Mouse (Mus musculus) neural tube, embryonic 15.5 days (tissue): ENCODE data around the gene Rpl32. TPM values are rescaled to one million over a fixed set of nuclear protein-coding genes. Genes with fewer than 3 reads are reported as not detected.
A peak's percentile ranks its signal among the peaks of the same experiment; 100 is the strongest.
"Not testable (repeated sequence)": the region's sequence is repeated elsewhere in the genome, so short reads cannot be mapped to it uniquely, and the experiment has no call there.

Experiments used
- ATAC-seq: fragments of 200-750 bp; cut with Nextera tagmentation; 2 replicates; pipeline ENCODE4 v1.8.0; 2017; ENCODE audit warnings: mild to moderate bottlenecking, moderate TSS enrichment, moderate library complexity; ENCODE audit not compliant: low FRiP score
- H3K27ac ChIP-seq: fragments of 300-500 bp; sonication (generic); replicated peaks from 2 replicates; pipeline ENCODE4 v1.5.1; 2015; ENCODE audit warnings: mild to moderate bottlenecking, inconsistent platforms
- H3K27me3 ChIP-seq: fragments of 300-500 bp; sonication (generic); replicated peaks from 2 replicates; pipeline ENCODE4 v1.6.1; 2015; ENCODE audit warnings: inconsistent platforms
- H3K36me3 ChIP-seq: fragments of 300-500 bp; sonication (generic); 2 replicates; pipeline ENCODE4 v1.6.1; 2015; ENCODE audit warnings: inconsistent platforms
- H3K4me1 ChIP-seq: fragments of 300-500 bp; sonication (generic); 2 replicates; pipeline ENCODE4 v1.6.1; 2015; ENCODE audit warnings: inconsistent platforms
- H3K4me2 ChIP-seq: fragments of 300-500 bp; sonication (generic); 2 replicates; pipeline ENCODE4 v1.6.1; 2015; ENCODE audit warnings: inconsistent platforms, mild to moderate bottlenecking, moderate library complexity
- H3K4me3 ChIP-seq: fragments of 300-500 bp; sonication (generic); replicated peaks from 2 replicates; pipeline ENCODE4 v1.5.1; 2015; ENCODE audit warnings: mild to moderate bottlenecking, inconsistent platforms
- H3K9ac ChIP-seq: fragments of 300-500 bp; sonication (generic); replicated peaks from 2 replicates; pipeline ENCODE4 v1.6.1; 2015; ENCODE audit warnings: mild to moderate bottlenecking, inconsistent platforms
- H3K9me3 ChIP-seq: fragments of 300-500 bp; sonication (generic); replicated peaks from 2 replicates; pipeline ENCODE4 v1.6.1; 2016; ENCODE audit warnings: inconsistent platforms
- WGBS: fragments of 180-500 bp; shearing (Covaris S2); methylation state at CpG from one replicate; pipeline ENCODE4 v1.1.7; 2015; ENCODE audit warnings: mixed read lengths; 5-methylcytosine and 5-hydroxymethylcytosine counted together
- polyA plus RNA-seq: library from polyadenylated mRNA; unstranded; fragments of >200 nt; fragmentation: Nextera tagmentation; extraction: Ambion mirVana; gene quantifications from 2 replicates; pipeline ENCODE4 v1.2.1, GENCODE M21; 2015

Rpl32 gene
- polyA plus RNA-seq, 1 experiment from 2014 or later = 1,019 TPM

DNA sequence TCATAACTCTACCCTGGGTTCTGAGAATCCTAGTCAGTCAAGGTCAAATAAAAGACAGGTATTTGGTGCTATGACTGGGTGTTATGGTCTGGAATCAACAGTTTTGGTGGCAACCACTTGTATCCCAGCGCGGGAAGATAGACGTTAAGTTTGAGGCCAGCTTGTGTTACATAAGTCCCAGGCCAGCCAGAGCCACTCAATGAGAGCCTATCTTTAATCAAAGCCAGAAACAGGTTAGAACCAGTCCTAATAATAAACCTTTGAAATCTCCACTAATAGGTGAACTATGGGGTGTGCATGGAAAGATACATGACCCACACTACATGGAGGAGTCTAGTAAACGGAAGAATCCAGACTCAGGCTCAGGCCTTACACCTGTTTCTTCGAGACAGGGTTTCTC, 30.2 kb upstream of the Rpl32 start:
- no peaks in the 10 kb centered on the region for H3K9me3 ChIP-seq
- WGBS = 72% methylated on average over 5 of the region's 5 CpGs
- H3K4me1 ChIP-seq = peaks cover 20% of the 10 kb centered on the region
- H3K4me2 ChIP-seq = peak overlapping the region; percentile 80
- peak; percentile 30; the same call in 1 of the 2 replicates for ATAC-seq
- H3K4me3 ChIP-seq = peak overlapping the region; percentile 42
- H3K36me3 ChIP-seq = peaks cover 4% of the 10 kb centered on the region
- H3K27me3 ChIP-seq = no peaks in the 10 kb centered on the region
- no peak overlapping the region for H3K9ac ChIP-seq
- H3K27ac ChIP-seq = no peak overlapping the region

DNA sequence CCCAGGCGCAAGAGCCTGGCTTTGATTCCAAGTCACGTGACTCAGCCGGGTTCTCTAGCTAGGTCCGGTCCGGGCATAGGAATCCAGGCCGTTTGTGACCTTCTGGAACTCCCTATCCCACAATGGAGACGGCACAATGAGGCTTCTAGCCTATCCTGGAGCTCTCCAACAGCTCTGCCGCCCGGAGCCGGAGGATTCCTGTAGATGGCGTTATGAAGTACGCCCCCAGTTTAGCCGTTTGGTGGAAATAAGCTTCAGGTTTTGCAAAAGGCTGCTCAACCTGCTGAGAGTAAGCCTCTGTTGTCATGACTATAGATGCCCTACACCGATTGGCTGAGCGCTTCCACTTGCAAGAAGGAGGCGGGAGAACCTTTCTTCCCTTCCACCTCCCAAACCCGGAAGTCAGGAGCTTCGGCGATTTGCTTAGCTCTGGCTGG, 29.6 kb upstream of the Rpl32 start, which contains the start of gene Efcab12:
TSS of gene Efcab12 (minus strand) at position 252 of the 437 bp plus-strand sequence.
- Histone ChIP-seq H3K27me3 (no peaks in the 10 kb centered on the region), H3K27ac (peak within 1 kb of the TSS; percentile 60; the same call in 1 of the 2 replicates), H3K36me3 (no peaks in the 10 kb centered on the region), H3K4me2 (peak within 1 kb of the TSS; percentile 80), H3K9me3 (no peaks in the 10 kb centered on the region), H3K4me3 (peak within 1 kb of the TSS; percentile 42), H3K9ac (peak within 1 kb of the TSS; percentile 39), H3K4me1 (peaks cover 20% of the 10 kb centered on the region)
- WGBS = 2% methylated on average over 19 of the region's 19 CpGs
- peak; percentile 97 for ATAC-seq

DNA sequence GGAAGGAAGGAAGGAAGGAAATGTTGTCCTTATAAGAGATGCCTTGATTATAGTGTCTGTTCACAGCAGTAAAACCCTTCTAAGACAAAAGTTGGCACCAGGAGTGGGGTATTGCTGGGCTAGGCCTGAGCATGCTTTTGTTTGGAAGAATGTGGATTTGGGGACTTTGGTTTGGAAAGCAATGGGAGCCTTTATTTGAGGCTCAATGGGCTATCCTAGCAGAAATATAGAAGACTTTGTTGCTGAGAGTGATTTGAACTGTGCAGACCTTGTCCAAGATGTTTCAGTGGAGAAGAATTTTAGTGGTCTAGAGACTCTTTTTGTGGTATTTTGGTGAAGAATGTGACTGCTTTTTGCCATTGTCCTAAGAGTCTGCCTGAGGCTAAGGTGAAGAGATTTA, 25.3 kb upstream of the Rpl32 start:
- peaks cover 19% of the 10 kb centered on the region for H3K4me1 ChIP-seq
- no peaks in the 10 kb centered on the region for H3K36me3 ChIP-seq
- no peaks in the 10 kb centered on the region for H3K27me3 ChIP-seq
- no peak for ATAC-seq
- no peak overlapping the region for H3K4me2 ChIP-seq
- no peak overlapping the region for H3K9ac ChIP-seq
- H3K9me3 ChIP-seq = no peaks in the 10 kb centered on the region
- H3K27ac ChIP-seq = no peak overlapping the region
- no peak overlapping the region for H3K4me3 ChIP-seq

DNA sequence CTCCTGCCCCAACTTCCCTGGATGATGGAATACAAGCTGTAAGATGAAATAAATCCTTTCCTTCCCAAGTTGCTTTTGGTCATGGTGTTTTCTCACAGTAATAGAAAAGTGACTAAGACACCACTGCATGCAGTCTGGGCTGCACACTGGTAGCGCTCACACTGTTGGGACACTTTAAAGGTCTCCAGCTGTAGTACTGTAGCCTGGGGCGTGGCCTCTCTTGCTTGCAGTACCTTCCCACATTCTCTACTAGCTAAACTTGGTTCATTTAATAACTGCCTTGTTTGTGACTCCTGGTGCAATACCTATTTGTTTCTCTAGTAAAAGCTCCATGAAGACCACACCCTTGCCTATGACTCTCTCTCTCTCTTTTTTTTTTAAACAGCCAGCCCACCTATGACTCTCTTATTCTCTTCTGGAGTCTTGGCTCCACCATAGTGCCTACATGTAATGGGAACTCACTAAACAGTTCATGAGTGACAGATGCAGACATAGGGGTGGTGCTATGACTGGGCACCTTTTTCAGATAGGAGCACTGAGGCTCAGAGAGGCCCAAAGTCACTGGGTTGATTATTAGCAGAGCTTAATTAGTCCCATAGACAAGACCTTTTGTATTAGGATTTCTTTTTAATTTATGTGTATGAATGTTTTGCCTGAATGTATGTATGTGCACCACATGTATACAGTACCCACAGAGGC, 23.8 kb upstream of the Rpl32 start:
- no peak overlapping the region for H3K4me3 ChIP-seq
- ATAC-seq = no peak
- no peaks in the 10 kb centered on the region for H3K36me3 ChIP-seq
- no peaks in the 10 kb centered on the region for H3K27me3 ChIP-seq
- H3K27ac ChIP-seq = no peak overlapping the region
- H3K9ac ChIP-seq = no peak overlapping the region
- no peaks in the 10 kb centered on the region for H3K9me3 ChIP-seq
- H3K4me1 ChIP-seq = peaks cover 3% of the 10 kb centered on the region
- H3K4me2 ChIP-seq = no peak overlapping the region
- 94% methylated on average over 2 of the region's 2 CpGs for WGBS

DNA sequence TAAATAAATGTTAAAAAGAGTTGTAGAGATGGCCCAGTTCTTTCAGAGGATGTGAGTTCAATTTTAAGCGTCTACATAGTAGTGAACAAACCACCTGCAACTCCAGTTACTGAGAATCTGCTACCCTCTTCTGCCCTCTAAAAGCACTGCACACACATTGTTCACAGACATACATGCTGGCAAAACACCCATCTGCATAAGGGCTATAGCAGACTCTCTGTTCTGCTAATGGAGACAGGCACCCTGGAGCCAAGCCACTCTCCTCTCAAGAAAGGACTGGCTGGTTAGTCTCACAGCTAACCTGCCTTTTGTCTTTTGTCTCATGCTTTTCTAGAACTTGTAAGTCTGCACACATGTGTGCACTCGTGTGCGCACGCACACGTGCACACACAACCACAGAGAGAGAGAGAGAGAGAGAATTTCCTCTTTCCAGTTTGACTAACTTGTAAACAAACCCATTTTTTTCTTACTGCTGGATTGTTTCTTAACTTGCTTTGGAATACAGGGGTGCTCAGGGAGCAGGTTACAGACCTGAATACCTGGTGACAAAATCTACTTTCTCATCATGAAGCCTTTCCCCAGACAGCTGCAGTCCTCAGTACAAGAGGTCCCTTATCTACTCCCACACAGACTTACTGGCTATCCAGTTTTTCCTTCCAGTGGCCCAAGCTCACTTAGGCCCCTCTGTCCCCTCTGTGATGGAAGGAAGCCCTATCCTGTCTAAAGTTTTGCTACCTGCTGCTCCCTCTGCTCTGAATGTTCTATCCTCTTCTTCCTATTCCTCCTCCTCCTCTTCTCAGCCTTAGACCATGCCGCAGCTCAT, 22.4 kb upstream of the Rpl32 start:
- WGBS = 89% methylated on average over 6 of the region's 6 CpGs
- no peak overlapping the region for H3K9ac ChIP-seq
- H3K9me3 ChIP-seq = no peaks in the 10 kb centered on the region
- H3K36me3 ChIP-seq = no peaks in the 10 kb centered on the region
- no peaks in the 10 kb centered on the region for H3K4me1 ChIP-seq
- H3K4me3 ChIP-seq = no peak overlapping the region
- H3K4me2 ChIP-seq = no peak overlapping the region
- H3K27me3 ChIP-seq = no peaks in the 10 kb centered on the region
- ATAC-seq = no peak
- H3K27ac ChIP-seq = no peak overlapping the region

DNA sequence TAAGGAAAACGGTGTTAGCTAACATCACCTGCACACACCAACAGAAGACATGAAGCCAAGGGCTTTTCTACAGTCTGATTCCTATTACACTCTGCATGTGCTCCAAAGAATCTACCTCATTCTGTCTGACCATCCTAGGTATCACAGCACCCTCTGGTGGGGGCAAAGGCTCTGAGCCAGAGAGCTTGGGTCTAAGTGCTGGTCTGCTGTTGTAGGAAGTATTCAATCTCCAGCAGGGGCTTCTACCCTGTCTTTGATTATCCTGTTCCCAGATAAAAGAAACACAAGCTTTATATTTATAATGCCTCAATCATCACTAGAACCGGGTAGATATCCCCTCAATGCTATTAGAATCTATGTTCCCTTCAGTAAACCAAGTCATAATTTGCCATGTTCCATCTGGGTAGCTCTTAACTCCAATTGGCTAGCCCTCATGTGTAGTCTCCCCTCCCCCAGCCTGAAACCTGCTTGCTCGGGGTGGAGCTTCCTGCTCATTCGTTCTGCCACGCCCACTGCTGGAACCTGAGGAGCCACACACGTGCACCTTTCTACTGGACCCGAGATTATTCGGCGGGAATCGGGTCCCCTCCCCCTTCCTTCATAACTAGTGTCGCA, 15.4 kb upstream of the Rpl32 start:
- not testable (repeated sequence) for H3K27me3 ChIP-seq, H3K9me3 ChIP-seq, H3K36me3 ChIP-seq, H3K4me1 ChIP-seq, H3K27ac ChIP-seq, H3K9ac ChIP-seq
- 2% methylated on average over 5 of the region's 11 CpGs for whole genome bisulfite sequencing
- H3K4me3 ChIP-seq = peak overlapping the region; percentile 25
- H3K4me2 ChIP-seq = peak overlapping the region; percentile 45
- ATAC-seq = peak; percentile 75

DNA sequence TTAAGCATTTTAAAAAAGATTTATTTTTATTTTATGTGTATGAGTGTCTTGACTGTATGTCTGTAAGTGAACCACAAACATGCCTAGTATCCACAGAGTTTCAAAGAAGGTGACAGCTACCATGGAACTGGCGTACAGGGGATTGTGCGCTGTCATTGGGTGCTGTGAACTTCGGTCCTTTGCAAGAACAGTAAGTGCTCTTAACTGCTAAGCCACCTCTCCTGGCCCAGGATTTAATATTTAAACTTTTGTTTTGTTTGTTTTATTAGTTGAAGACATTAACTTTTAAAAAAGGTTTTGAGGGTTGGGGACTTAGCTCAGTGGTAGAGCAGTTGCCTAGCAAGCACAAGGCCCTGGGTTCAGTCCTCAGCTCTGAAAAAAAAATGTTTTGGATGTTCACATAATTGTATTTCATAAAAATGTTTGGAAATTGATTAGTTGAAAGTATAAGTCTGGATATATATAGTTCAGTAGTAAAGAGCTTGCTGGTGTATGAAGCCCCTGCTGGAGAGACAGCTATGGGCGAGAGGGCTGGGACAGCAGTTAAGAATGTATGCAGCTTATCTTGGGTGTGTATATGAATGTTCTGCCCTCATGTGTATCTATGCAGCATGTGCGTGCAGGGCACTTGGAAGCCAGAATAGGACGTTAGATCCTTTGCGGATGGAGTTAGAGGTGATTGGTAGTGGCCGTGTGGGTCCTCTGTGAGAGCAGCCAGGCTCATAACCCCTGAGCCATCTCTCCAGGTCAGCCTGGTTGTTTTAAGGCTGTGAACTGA, 12.9 kb upstream of the Rpl32 start:
- ATAC-seq = no peak

DNA sequence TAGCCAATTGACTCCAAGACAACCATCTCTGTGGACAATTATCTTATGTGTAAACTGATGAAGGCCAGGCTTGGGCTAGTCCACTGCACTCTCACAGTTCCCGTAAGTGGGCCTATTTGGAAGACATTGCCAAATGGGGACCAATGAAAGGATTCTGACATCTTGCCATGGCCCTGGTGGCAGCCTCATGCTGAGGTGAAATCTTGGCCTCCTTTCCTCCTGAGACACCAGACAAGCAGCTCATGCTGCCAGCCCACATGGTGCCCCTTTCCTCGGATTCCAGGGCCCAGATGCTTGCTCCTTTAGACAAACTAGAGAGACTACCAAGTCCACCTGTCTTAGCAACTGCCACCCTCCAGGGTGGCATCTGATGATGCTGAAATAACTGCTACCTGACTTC, 9.6 kb upstream of the Rpl32 start:
- no peak for ATAC-seq
- no peak overlapping the region for H3K9ac ChIP-seq
- 73% methylated on average over 2 of the region's 2 CpGs for WGBS

More for the DNA sequence above, 12.9 kb upstream of the Rpl32 start:
- H3K27ac ChIP-seq = no peak overlapping the region
- H3K36me3 ChIP-seq = no peaks in the 10 kb centered on the region
- H3K4me3 ChIP-seq = no peak overlapping the region
- H3K27me3 ChIP-seq = no peaks in the 10 kb centered on the region
- no peak overlapping the region for H3K4me2 ChIP-seq
- H3K9ac ChIP-seq = no peak overlapping the region
- no peaks in the 10 kb centered on the region for H3K4me1 ChIP-seq
- WGBS = 88% methylated on average over 8 of the region's 8 CpGs
- H3K9me3 ChIP-seq = no peaks in the 10 kb centered on the region

DNA sequence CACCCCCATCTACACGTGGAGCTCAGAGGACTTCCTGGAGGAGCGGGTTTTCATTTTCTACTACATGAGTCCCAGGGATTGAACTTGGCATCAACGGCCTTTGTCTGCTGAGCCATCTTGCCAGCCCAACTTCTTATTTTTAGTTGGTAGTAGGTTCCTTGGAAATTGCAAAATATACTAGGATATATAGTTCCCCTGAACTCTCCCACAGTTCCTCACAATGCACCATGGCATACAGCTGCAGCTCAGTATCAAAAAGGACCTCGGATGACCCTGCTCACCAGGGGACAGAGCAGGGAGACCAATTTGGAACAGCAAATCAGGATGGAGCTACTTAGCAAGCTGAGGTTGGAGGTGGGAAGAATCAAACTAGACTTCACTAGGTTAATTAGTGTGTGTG, 6.5 kb upstream of the Rpl32 start:
- Histone ChIP-seq H3K9me3 (no peaks in the 10 kb centered on the region), H3K4me1 (no peaks in the 10 kb centered on the region), H3K4me2 (no peak overlapping the region), H3K27me3 (no peaks in the 10 kb centered on the region), H3K4me3 (no peak overlapping the region), H3K27ac (no peak overlapping the region), H3K9ac (no peak overlapping the region), H3K36me3 (no peaks in the 10 kb centered on the region)
- no peak for ATAC-seq
- 81% methylated on average over 4 of the region's 4 CpGs for WGBS

More for the DNA sequence above, 9.6 kb upstream of the Rpl32 start:
- Histone ChIP-seq H3K4me1 (no peaks in the 10 kb centered on the region), H3K4me3 (no peak overlapping the region), H3K4me2 (no peak overlapping the region), H3K36me3 (no peaks in the 10 kb centered on the region), H3K9me3 (no peaks in the 10 kb centered on the region), H3K27me3 (no peaks in the 10 kb centered on the region), H3K27ac (no peak overlapping the region)

DNA sequence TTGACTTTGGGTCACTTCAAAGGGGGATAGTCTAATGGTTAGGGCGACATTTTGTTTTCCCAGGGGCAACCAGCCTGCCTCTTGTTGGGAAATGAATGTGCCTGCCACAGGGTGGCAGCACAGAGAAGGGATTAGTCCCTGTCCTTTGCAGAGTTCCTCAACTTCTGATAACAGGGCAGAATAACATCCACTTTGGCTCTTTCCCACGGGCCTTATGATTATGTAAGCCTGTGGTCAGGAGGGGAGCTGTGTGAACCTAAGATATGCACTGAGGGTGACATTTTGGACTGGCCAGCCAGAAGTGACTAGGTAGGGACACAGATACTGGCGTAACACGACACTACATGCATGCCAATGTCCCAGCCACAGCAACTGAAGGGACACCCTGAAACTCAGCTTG, 5.6 kb upstream of the Rpl32 start:
- no peak overlapping the region for H3K4me2 ChIP-seq
- ATAC-seq = no peak
- WGBS = 31% methylated on average over 4 of the region's 4 CpGs
- H3K27me3 ChIP-seq = no peaks in the 10 kb centered on the region
- no peaks in the 10 kb centered on the region for H3K9me3 ChIP-seq
- no peak overlapping the region for H3K4me3 ChIP-seq
- H3K4me1 ChIP-seq = no peaks in the 10 kb centered on the region
- H3K27ac ChIP-seq = no peak overlapping the region
- no peaks in the 10 kb centered on the region for H3K36me3 ChIP-seq
- H3K9ac ChIP-seq = no peak overlapping the region

DNA sequence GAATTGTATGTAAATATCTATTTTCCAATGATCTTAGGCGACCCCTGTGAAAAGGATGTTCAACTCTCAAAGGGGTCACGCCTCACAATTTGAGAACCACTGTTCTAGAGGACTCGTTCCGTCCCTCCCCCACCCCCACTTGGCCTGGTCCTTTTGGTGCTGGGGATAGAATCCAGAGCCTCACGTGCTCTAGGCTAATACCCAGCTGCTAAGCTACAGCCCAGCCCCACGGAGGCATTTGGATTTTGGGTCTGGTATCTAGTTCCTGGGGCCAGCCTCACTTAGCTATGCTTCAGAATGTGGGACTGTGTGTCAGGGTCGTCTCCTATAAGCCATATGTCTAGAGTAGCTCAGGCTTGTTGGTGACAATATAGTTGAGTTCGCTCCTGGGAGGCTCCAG, 3.1 kb upstream of the Rpl32 start:
- peaks cover 12% of the 10 kb centered on the region for H3K4me1 ChIP-seq
- no peak overlapping the region for H3K4me3 ChIP-seq
- 74% methylated on average over 8 of the region's 8 CpGs for WGBS
- peaks cover 8% of the 10 kb centered on the region for H3K36me3 ChIP-seq
- ATAC-seq = no peak
- no peak overlapping the region for H3K9ac ChIP-seq
- H3K4me2 ChIP-seq = no peak overlapping the region
- H3K9me3 ChIP-seq = no peaks in the 10 kb centered on the region
- no peak overlapping the region for H3K27ac ChIP-seq
- H3K27me3 ChIP-seq = no peaks in the 10 kb centered on the region
